Mouse (Mus musculus): Measurements from ENCODE around the gene Tns1. TPM values are rescaled to one million over a fixed set of nuclear protein-coding genes. Genes with fewer than 3 reads are reported as not detected.

The Tns1 gene
- total RNA-seq, 1 experiment from 2014 or later: 1.9 TPM

GRCm38 (mm10) chr1:73987705-73988201 lies 136.5 kb downstream of the Tns1 start:
- no peak for ATAC-seq (replicated peaks; ENCODE audit: insufficient number of reproducible peaks, low FRiP score, low TSS enrichment, poor library complexity, severe bottlenecking)

GRCm38 (mm10) chr1:73986268-73987045 lies 137.8 kb downstream of the Tns1 start:
- no peak for ATAC-seq (replicated peaks; ENCODE audit: insufficient number of reproducible peaks, low FRiP score, low TSS enrichment, poor library complexity, severe bottlenecking)

- ATAC-seq (replicated peaks; ENCODE audit: insufficient number of reproducible peaks, low FRiP score, low TSS enrichment, poor library complexity, severe bottlenecking): no peak
Observed at GRCm38 (mm10) chr1:73985611-73986010, 138.6 kb downstream of the Tns1 start.

- no peak for ATAC-seq (replicated peaks; ENCODE audit: insufficient number of reproducible peaks, low FRiP score, low TSS enrichment, poor library complexity, severe bottlenecking)
Observed at GRCm38 (mm10) chr1:73979214-73979613, 145.0 kb downstream of the Tns1 start.

- ATAC-seq (replicated peaks; ENCODE audit: insufficient number of reproducible peaks, low FRiP score, low TSS enrichment, poor library complexity, severe bottlenecking): no peak
Observed at GRCm38 (mm10) chr1:73978576-73978975, 145.7 kb downstream of the Tns1 start.

- no peak for ATAC-seq (replicated peaks; ENCODE audit: insufficient number of reproducible peaks, low FRiP score, low TSS enrichment, poor library complexity, severe bottlenecking)
Observed at GRCm38 (mm10) chr1:73973992-73974391, 150.3 kb downstream of the Tns1 start.

GRCm38 (mm10) chr1:73972726-73973125 lies 151.5 kb downstream of the Tns1 start:
- no peak for ATAC-seq (replicated peaks; ENCODE audit: insufficient number of reproducible peaks, low FRiP score, low TSS enrichment, poor library complexity, severe bottlenecking)

GRCm38 (mm10) chr1:73970161-73970730 lies 154.0 kb downstream of the Tns1 start:
- ATAC-seq (replicated peaks; ENCODE audit: insufficient number of reproducible peaks, low FRiP score, low TSS enrichment, poor library complexity, severe bottlenecking): no peak

GRCm38 (mm10) chr1:73968712-73969511 lies 155.3 kb downstream of the Tns1 start:
- no peak for ATAC-seq (replicated peaks; ENCODE audit: insufficient number of reproducible peaks, low FRiP score, low TSS enrichment, poor library complexity, severe bottlenecking)

- no peak for ATAC-seq (replicated peaks; ENCODE audit: insufficient number of reproducible peaks, low FRiP score, low TSS enrichment, poor library complexity, severe bottlenecking)
Observed at GRCm38 (mm10) chr1:73966411-73967238, 157.6 kb downstream of the Tns1 start.

- ATAC-seq (replicated peaks; ENCODE audit: insufficient number of reproducible peaks, low FRiP score, low TSS enrichment, poor library complexity, severe bottlenecking): no peak
Observed at GRCm38 (mm10) chr1:73964151-73964743, 160.0 kb downstream of the Tns1 start.

- no peak for ATAC-seq (replicated peaks; ENCODE audit: insufficient number of reproducible peaks, low FRiP score, low TSS enrichment, poor library complexity, severe bottlenecking)
Observed at GRCm38 (mm10) chr1:73963626-73964025, 160.6 kb downstream of the Tns1 start.

GRCm38 (mm10) chr1:73962668-73963371 lies 161.4 kb downstream of the Tns1 start:
- ATAC-seq (replicated peaks; ENCODE audit: insufficient number of reproducible peaks, low FRiP score, low TSS enrichment, poor library complexity, severe bottlenecking): no peak

GRCm38 (mm10) chr1:73962049-73962448 lies 162.2 kb downstream of the Tns1 start:
- ATAC-seq (replicated peaks; ENCODE audit: insufficient number of reproducible peaks, low FRiP score, low TSS enrichment, poor library complexity, severe bottlenecking): no peak

GRCm38 (mm10) chr1:73959758-73960157 lies 164.5 kb downstream of the Tns1 start:
- no peak for ATAC-seq (replicated peaks; ENCODE audit: insufficient number of reproducible peaks, low FRiP score, low TSS enrichment, poor library complexity, severe bottlenecking)

- ATAC-seq (replicated peaks; ENCODE audit: insufficient number of reproducible peaks, low FRiP score, low TSS enrichment, poor library complexity, severe bottlenecking): no peak
Observed at GRCm38 (mm10) chr1:73959344-73959743, 164.9 kb downstream of the Tns1 start.

GRCm38 (mm10) chr1:73958210-73958983 lies 165.9 kb downstream of the Tns1 start:
- no peak for ATAC-seq (replicated peaks; ENCODE audit: insufficient number of reproducible peaks, low FRiP score, low TSS enrichment, poor library complexity, severe bottlenecking)
